Mouse (Mus musculus) myocyte (in vitro differentiated cells): ENCODE results near the gene BC005624. TPM values are rescaled to one million over a fixed set of nuclear protein-coding genes. Genes with fewer than 3 reads are reported as not detected.
"Not testable (repeated sequence)": the region's sequence is repeated elsewhere in the genome, so short reads cannot be mapped to it uniquely, and the experiment has no call there.

Experiments used
- H3K27me3 ChIP-seq: one replicate; pipeline ENCODE4 v1.6.1; 2011; ENCODE audit not compliant: control insufficient read depth, insufficient read depth, insufficient read length
- H3K36me3 ChIP-seq: one replicate; pipeline ENCODE4 v1.6.1; 2011; ENCODE audit not compliant: control insufficient read depth, insufficient read depth
- H3K4me2 ChIP-seq: one replicate; pipeline ENCODE4 v1.6.1; 2011; ENCODE audit warnings: low read depth, control low read depth
- H3K4me3 ChIP-seq: one replicate; pipeline ENCODE4 v1.5.1; 2011; ENCODE audit warnings: mild to moderate bottlenecking, control low read depth, moderate library complexity
- H3K79me2 ChIP-seq: one replicate; pipeline ENCODE4 v1.6.1; 2011; ENCODE audit not compliant: control insufficient read depth, insufficient read depth
- H3ac ChIP-seq: one replicate; pipeline ENCODE4 v1.6.1; 2011; ENCODE audit not compliant: control insufficient read depth, insufficient read length
- CEBPB ChIP-seq: IDR thresholded peaks from 2 replicates; pipeline ENCODE4 v1.6.1; 2011; ENCODE audit warnings: mild to moderate bottlenecking, moderate library complexity; ENCODE audit not compliant: poor library complexity, insufficient read depth, severe bottlenecking
- E2F4 ChIP-seq: IDR thresholded peaks from one replicate; pipeline ENCODE4 v1.6.1; 2011; ENCODE audit warnings: mild to moderate bottlenecking, control low read depth, moderate library complexity; ENCODE audit not compliant: insufficient read depth
- MAX ChIP-seq: IDR thresholded peaks from one replicate; pipeline ENCODE4 v1.6.1; 2011; ENCODE audit warnings: low read depth, mild to moderate bottlenecking, control low read depth
- MYOD1 ChIP-seq, 3 experiments: IDR thresholded peaks; one replicate each; pipeline ENCODE4 v1.6.1; 2011; ENCODE audit warnings: control low read depth in 2 of 3, low read depth in 2 of 3, mild to moderate bottlenecking in 2 of 3, moderate library complexity in 1 of 3; ENCODE audit not compliant: insufficient read length in 2 of 3, control insufficient read depth in 1 of 3
- MYOG ChIP-seq, 3 experiments: IDR thresholded peaks; one replicate each; pipeline ENCODE4 v1.6.1; 2011; ENCODE audit warnings: control low read depth in 2 of 3, low read depth in 2 of 3, mild to moderate bottlenecking in 2 of 3; ENCODE audit not compliant: insufficient read length in 2 of 3, control insufficient read depth in 1 of 3, insufficient read depth in 1 of 3
- POLR2A ChIP-seq: IDR thresholded peaks from one replicate; pipeline ENCODE4 v1.6.1; 2011; ENCODE audit warnings: low read depth, mild to moderate bottlenecking, control low read depth, moderate library complexity; ENCODE audit not compliant: insufficient read length
- POLR2AphosphoS2 ChIP-seq: IDR thresholded peaks from one replicate; pipeline ENCODE4 v1.6.1; 2011; ENCODE audit warnings: low read depth, control low read depth; ENCODE audit not compliant: insufficient read length
- REST ChIP-seq: IDR thresholded peaks from one replicate; pipeline ENCODE4 v1.6.1; 2011; ENCODE audit warnings: mild to moderate bottlenecking, control low read depth, moderate library complexity; ENCODE audit not compliant: insufficient read depth, insufficient read length
- SRF ChIP-seq: IDR thresholded peaks from one replicate; pipeline ENCODE4 v1.6.1; 2011; ENCODE audit warnings: low read depth; ENCODE audit not compliant: control insufficient read depth, insufficient read length
- TCF12 ChIP-seq: IDR thresholded peaks from one replicate; pipeline ENCODE4 v1.6.1; 2011; ENCODE audit warnings: mild to moderate bottlenecking, control low read depth; ENCODE audit not compliant: poor library complexity, insufficient read depth, severe bottlenecking
- TCF3 ChIP-seq: IDR thresholded peaks from one replicate; pipeline ENCODE4 v1.6.1; 2011; ENCODE audit warnings: low read depth, control low read depth; ENCODE audit not compliant: insufficient read length
- USF1 ChIP-seq: IDR thresholded peaks from one replicate; pipeline ENCODE4 v1.6.1; 2011; ENCODE audit warnings: low read depth, mild to moderate bottlenecking, control low read depth, moderate library complexity
- polyA plus RNA-seq: library from polyadenylated mRNA; unstranded; fragments of >200 nt; fragmentation: generic; extraction: Trizol; gene quantifications from one replicate; pipeline ENCODE4 v1.2.1, GENCODE M21; 2012; ENCODE audit warnings: missing spikeins

Gene BC005624
- polyA plus RNA-seq, 1 experiment: 27.9 TPM

DNA sequence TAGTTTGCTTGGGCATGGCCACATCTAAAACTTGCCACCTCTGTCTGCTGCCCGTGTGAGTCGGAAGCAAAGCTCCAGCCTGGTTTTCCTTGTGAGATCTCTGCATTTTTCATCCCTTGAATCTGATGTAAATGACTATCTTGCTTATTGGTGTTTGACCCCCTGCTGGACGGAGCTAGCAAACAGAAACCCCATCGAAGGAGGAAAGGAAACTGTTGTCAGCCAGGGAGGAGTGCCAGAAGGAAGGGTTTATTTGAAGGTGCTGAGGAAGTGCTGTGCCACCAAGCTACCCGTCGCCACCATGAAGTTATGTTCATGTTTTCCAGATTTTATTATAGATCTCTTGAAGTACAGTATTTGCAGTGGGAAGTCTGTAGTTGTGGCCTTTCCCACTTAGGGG lies 27.2 kb downstream of the BC005624 start:
- TF ChIP-seq TCF12: no peak
- no peak for TF ChIP-seq TCF3
- no peak for TF ChIP-seq MAX
- no peak for TF ChIP-seq MYOD1 (IDR thresholded peaks at IDR 0.05; ENCODE audit: control insufficient read depth in 1 of 3, insufficient read length in 2 of 3, low read depth in 2 of 3)
- no peak for TF ChIP-seq POLR2AphosphoS2
- TF ChIP-seq SRF: no peak
- no peak for TF ChIP-seq REST
- no peak for TF ChIP-seq E2F4
- no peak for TF ChIP-seq POLR2A
- no peak for TF ChIP-seq MYOG (IDR thresholded peaks at IDR 0.05; ENCODE audit: control insufficient read depth in 1 of 3, insufficient read depth in 1 of 3, insufficient read length in 2 of 3, low read depth in 2 of 3)
- no peak for TF ChIP-seq CEBPB
- no peak for TF ChIP-seq USF1
- H3K79me2 ChIP-seq: peaks cover 23% of the 10 kb centered on the region
- peak overlapping the region; percentile 83 for H3K4me2 ChIP-seq
- H3K36me3 ChIP-seq: peaks cover 16% of the 10 kb centered on the region
- H3K4me3 ChIP-seq: peak overlapping the region; percentile 37
- no peak overlapping the region for H3ac ChIP-seq
- no peaks in the 10 kb centered on the region for H3K27me3 ChIP-seq

- peak within 1 kb of the TSS; percentile 37 for H3K4me3 ChIP-seq
- H3K79me2 ChIP-seq: peaks cover 23% of the 10 kb centered on the region
- TF ChIP-seq E2F4: no peak
- no peak for TF ChIP-seq TCF12
- no peak for TF ChIP-seq TCF3
- TF ChIP-seq MAX: no peak
- no peak for TF ChIP-seq USF1
- TF ChIP-seq REST: no peak
- no peak for TF ChIP-seq CEBPB
- TF ChIP-seq POLR2AphosphoS2: peak; percentile 98
- peak; percentile 100 for TF ChIP-seq POLR2A
- TF ChIP-seq MYOG (IDR thresholded peaks at IDR 0.05; ENCODE audit: control insufficient read depth in 1 of 3, insufficient read depth in 1 of 3, insufficient read length in 2 of 3, low read depth in 2 of 3): no peak
- TF ChIP-seq MYOD1 (IDR thresholded peaks at IDR 0.05; ENCODE audit: control insufficient read depth in 1 of 3, insufficient read length in 2 of 3, low read depth in 2 of 3): no peak
- no peak for TF ChIP-seq SRF
- H3K27me3 ChIP-seq: no peaks in the 10 kb centered on the region
- peak within 1 kb of the TSS; percentile 54 for H3ac ChIP-seq
- H3K36me3 ChIP-seq: peaks cover 6% of the 10 kb centered on the region
- peak within 1 kb of the TSS; percentile 85 for H3K4me2 ChIP-seq
These were observed 29.0 kb downstream of the BC005624 start, which contains the start of gene Tor1b for GRCm38 (mm10) chr2:30952824-30953490. Gene Tor1b (plus strand): TSS chr2:30952959.

DNA sequence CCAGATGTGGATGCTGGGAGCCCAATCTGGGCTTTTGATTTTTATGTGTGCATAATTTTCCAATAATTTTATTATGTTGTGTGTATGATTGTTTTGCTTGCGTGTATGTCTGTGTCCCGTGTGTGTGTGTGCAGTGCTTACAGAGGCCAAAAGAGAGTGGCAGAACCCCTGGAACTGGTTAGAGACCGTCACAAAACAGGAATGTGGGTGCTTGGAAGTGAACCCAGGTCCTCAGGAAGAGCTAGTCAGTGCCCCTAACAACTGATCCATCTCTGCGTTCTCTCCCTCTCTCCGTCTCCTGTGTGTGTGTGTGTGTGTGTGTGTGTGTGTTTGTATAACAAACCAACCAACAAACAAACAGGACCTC lies 29.6 kb downstream of the BC005624 start:
- Histone ChIP-seq H3ac (peak overlapping the region; percentile 54), H3K79me2 (peaks cover 23% of the 10 kb centered on the region), H3K27me3 (peaks cover under 1% of the 10 kb centered on the region), H3K4me2 (peak overlapping the region; percentile 85), H3K36me3 (peaks cover under 1% of the 10 kb centered on the region), H3K4me3 (peak overlapping the region; percentile 37)
- TF ChIP-seq TCF12 (no peak), E2F4 (no peak), MAX (no peak), USF1 (no peak), POLR2AphosphoS2 (no peak), MYOG (IDR thresholded peaks at IDR 0.05; ENCODE audit: control insufficient read depth in 1 of 3, insufficient read depth in 1 of 3, insufficient read length in 2 of 3, low read depth in 2 of 3) (no peak), REST (no peak), MYOD1 (IDR thresholded peaks at IDR 0.05; ENCODE audit: control insufficient read depth in 1 of 3, insufficient read length in 2 of 3, low read depth in 2 of 3) (no peak), SRF (no peak), CEBPB (no peak), POLR2A (no peak), TCF3 (no peak)

DNA sequence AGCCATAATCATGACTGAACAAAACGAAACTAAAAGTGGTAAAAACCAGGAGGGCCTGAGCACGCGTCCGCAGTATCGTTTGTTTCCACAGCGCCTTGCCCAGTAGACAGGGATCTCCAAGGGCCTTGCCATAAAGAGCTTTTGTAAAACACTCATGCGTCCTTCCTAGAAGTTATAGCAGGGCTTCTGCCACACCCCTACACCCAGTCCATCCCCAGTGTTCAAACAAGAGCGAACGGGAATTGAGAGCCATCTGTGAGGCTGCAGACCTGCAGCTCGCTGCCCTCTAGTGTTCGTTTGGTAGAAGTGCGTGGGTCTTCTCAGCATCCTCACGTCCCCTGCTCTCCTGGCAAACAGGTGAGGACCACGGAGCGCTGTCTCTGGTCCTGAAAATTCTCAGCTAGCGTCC lies 39.4 kb downstream of the BC005624 start:
- Histone ChIP-seq H3K4me2 (peak overlapping the region; percentile 66), H3K79me2 (no peaks in the 10 kb centered on the region), H3K27me3 (peaks cover 6% of the 10 kb centered on the region), H3K4me3 (peak overlapping the region; percentile 22), H3ac (no peak overlapping the region), H3K36me3 (no peaks in the 10 kb centered on the region)
- no peak for TF ChIP-seq USF1
- TF ChIP-seq TCF3: no peak
- TF ChIP-seq POLR2AphosphoS2: no peak
- TF ChIP-seq E2F4: no peak
- TF ChIP-seq TCF12: no peak
- no peak for TF ChIP-seq SRF
- no peak for TF ChIP-seq CEBPB
- TF ChIP-seq MYOD1 (IDR thresholded peaks at IDR 0.05; ENCODE audit: control insufficient read depth in 1 of 3, insufficient read length in 2 of 3, low read depth in 2 of 3): peak in 1 of 3 experiments; percentile 38
- TF ChIP-seq MAX: no peak
- peak; percentile 74 for TF ChIP-seq REST
- peak; percentile 47 for TF ChIP-seq POLR2A
- peak in 1 of 3 experiments; percentile 15 for TF ChIP-seq MYOG (IDR thresholded peaks at IDR 0.05; ENCODE audit: control insufficient read depth in 1 of 3, insufficient read depth in 1 of 3, insufficient read length in 2 of 3, low read depth in 2 of 3)

DNA sequence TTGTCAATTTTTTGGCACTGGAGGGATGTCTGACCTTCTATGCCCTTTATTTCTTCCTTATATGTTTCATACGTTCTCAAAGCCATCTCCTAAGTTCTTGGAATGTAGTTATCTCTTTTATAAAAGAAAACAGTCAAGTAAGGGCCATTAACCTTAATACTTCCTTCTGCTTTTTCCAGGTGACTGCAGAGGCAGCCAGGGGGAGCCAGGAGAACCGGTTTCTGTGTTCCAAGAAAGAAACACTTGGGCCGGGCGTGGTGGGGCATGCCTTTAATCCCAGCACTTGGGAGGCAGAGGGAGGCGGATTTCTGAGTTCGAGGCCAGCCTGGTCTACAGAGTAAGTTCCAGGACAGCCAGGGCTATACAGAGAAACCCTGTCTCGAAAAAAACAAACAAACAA lies 39.9 kb downstream of the BC005624 start:
- not testable (repeated sequence) for H3K27me3 ChIP-seq, H3K79me2 ChIP-seq, H3K36me3 ChIP-seq, H3ac ChIP-seq
- H3K4me2 ChIP-seq: peak overlapping the region; percentile 66
- peak overlapping the region; percentile 22 for H3K4me3 ChIP-seq
